Mouse (Mus musculus) cerebellum, adult 9-10 months (tissue): ENCODE results near the gene Vmn1r220.
"Not testable (repeated sequence)": the region's sequence is repeated elsewhere in the genome, so short reads cannot be mapped to it uniquely, and the experiment has no call there.

ENCODE experiments used
- DNase-seq: peaks from one replicate; pipeline ENCODE4 v3.0.0; 2022

Vmn1r220 gene

GRCm38 (mm10) chr13:23187875-23188274, at the start of gene Vmn1r220:
Vmn1r220 (minus strand) TSS chr13:23187975.
- DNase-seq: no peak

- not testable (repeated sequence) for DNase-seq
These were observed 48.1 kb upstream of the Vmn1r220 start, which contains the start of gene Vmn1r222 for GRCm38 (mm10) chr13:23235847-23236246. Vmn1r222 (minus strand) TSS chr13:23235947.

GRCm38 (mm10) chr13:23213827-23214226, 26.1 kb upstream of the Vmn1r220 start, which contains the start of gene Vmn1r221:
Vmn1r221 (plus strand) TSS chr13:23214127.
- DNase-seq: not testable (repeated sequence)

DNA sequence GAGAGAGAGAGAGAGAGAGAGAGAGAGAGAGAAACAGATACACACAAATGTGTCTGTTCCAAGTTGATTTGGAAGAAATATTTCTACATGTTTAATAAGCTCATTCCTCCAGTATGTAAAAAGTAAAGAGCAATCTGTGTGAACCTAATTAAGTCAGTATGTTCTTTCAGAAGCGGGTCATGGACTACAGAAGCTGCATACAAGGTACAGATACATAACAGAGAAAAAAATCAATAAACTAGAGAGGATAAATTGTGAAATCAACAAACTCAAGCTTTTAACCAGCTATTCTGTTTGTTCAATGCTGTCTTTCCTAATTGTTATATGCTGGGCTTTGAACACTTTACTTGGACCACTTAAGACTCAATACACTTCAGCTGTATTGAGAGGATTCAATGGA, 16.1 kb upstream of the Vmn1r220 start:
- DNase-seq: not testable (repeated sequence)

DNA sequence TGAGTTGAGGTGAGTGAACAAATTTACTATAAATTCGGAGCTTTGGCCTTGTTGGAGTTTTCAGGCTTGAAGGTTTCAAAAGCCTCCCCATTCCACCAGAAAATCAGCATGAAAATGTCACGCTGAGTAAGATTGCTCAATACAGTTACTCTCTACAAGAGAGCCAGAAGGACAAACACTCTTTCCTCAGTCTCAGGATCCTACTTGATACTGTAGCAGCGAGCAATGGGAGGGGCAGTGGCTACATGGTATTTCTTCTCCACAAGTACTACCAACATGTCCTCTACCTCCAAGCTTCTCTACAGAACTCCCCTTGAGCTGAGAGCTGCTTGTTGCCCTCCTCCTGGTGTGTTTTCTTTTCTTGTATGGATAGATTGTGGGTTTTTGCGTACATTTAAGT, 21.3 kb downstream of the Vmn1r220 start:
- DNase-seq: not testable (repeated sequence)

DNA sequence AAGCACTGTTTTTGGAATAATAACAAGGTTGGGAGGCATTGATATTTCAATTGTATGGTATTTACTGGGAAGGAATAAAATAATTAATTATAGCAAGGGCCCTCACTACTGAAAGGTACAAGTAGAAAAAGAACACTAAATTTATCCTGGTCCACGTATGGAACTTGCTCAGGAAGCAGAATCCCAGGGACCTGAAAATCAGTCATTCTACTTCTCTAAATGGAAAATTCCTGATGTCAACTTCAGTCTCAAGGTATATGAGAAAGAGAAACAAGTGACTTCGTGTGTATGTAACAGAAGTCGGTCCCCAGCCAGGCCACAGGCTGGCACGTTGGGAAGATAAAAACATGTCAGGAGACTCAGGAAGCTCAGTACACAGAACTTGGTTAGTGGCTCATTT, 28.8 kb downstream of the Vmn1r220 start, which contains the start of gene Vmn1r219:
Gene Vmn1r219, plus strand, starts transcription at position 301 of the 400 bp plus-strand sequence.
- no peak for DNase-seq

GRCm38 (mm10) chr13:23157848-23158247, 29.9 kb downstream of the Vmn1r220 start:
- DNase-seq: no peak

DNA sequence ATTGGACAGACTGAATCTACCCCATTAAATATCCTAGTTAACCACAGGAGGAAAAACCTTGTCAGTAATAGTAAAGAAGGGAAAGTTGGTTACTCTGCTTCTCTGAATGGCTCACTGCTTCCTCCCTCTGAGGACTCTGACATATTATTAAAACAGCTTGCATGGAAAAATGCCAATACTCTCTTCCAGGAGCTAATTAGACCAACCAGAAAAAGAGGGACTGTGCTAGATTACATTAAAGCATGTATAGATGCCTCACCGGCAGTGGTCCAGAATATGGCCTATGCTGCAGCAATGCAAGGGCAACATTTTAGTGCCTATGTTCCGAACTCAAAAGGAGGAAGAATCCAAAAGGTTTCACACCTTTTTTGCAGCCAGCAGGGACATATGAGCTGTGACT, 48.9 kb downstream of the Vmn1r220 start:
- no peak for DNase-seq

DNA sequence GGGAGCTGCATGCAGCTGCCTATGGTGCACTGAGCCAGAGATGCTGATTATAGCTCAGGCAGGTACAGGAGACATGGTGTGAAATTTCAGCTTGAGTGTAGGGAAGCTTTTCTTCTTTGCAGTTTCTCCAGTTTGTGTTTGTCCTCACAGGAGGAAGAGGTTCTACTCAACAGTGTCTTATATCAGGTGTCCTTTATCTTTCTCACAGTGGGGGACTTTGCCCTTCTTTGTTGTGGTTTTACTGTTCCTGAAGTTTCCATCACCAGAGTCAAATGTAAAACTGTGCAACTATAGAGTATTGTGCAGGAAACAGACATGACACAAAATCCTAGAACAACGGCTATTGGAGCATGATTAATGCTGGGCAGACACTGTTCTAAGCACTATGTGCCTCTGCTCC, 54.3 kb downstream of the Vmn1r220 start:
- DNase-seq: no peak

- no peak for DNase-seq
These were observed 54.7 kb downstream of the Vmn1r220 start, which contains the start of gene Vmn1r218 for GRCm38 (mm10) chr13:23133099-23133498. Vmn1r218 (plus strand) TSS chr13:23133155.
